Mouse (Mus musculus) cortical plate, adult 2 months (tissue): ENCODE data around the gene Dcbld2.

Experiments
- CTCF ChIP-seq: fragments of 200-500 bp; IDR thresholded peaks from 2 replicates; pipeline ENCODE4 v1.5.1; 2011; ENCODE audit warnings: mild to moderate bottlenecking, control low read depth, low read length; ENCODE audit not compliant: insufficient read depth; ENCODE audit errors: extremely low read depth
- POLR2A ChIP-seq: fragments of 200-500 bp; IDR thresholded peaks from 2 replicates; pipeline ENCODE4 v1.6.1; 2011; ENCODE audit warnings: mild to moderate bottlenecking, low read length, control low read depth; ENCODE audit not compliant: insufficient read depth; ENCODE audit errors: extremely low read depth

- TF ChIP-seq POLR2A (no peak), CTCF (no peak)
Measured at GRCm38 (mm10) chr16:58501760-58502301, 93.6 kb downstream of the Dcbld2 start.
